Mouse (Mus musculus): ENCODE results near the gene Olfr131. TPM values are rescaled to one million over a fixed set of nuclear protein-coding genes. Genes with fewer than 3 reads are reported as not detected.
"Not testable (repeated sequence)": the region's sequence is repeated elsewhere in the genome, so short reads cannot be mapped to it uniquely, and the experiment has no call there.

Olfr131 gene
- not detected in 2 replicates for polyA plus RNA-seq (2012; rRNA removed)

GRCm38 (mm10) chr17:38088593-38088992 is at the start of gene Olfr131:
TSS of gene Olfr131 (minus strand) at chr17:38088693.
- Histone ChIP-seq H3K36me3 (ENCODE audit: control insufficient read depth, insufficient read depth, low read length) (no peaks in the 10 kb centered on the region), H3K27me3 (replicated peaks; ENCODE audit: control insufficient read depth, insufficient read depth, low read length) (no peaks in the 10 kb centered on the region), H3K27ac (ENCODE audit: insufficient read depth, low read depth, low read length) (no peak within 1 kb of the TSS), H3K4me1 (ENCODE audit: control insufficient read depth, insufficient read depth, low read length) (no peaks in the 10 kb centered on the region), H3K4me3 (ENCODE audit: insufficient read depth, low read depth, low read length) (no peak within 1 kb of the TSS)
- no peak for TF ChIP-seq CTCF (conservative IDR thresholded peaks at IDR 0.05; ENCODE audit: insufficient read depth, insufficient read length, low read depth, low read length)
- no peak for TF ChIP-seq POLR2A (IDR thresholded peaks at IDR 0.05; ENCODE audit: low read depth, low read length)
- no peak for DNase-seq

GRCm38 (mm10) chr17:38134426-38134825 is 45.9 kb upstream of the Olfr131 start, which contains the start of gene Olfr132:
TSS of gene Olfr132 (minus strand) at chr17:38134526.
- DNase-seq, result no peak
- no peaks in the 10 kb centered on the region for H3K27me3 ChIP-seq (replicated peaks; ENCODE audit: control insufficient read depth, insufficient read depth, low read length)
- H3K4me3 ChIP-seq (ENCODE audit: insufficient read depth, low read depth, low read length), result no peak within 1 kb of the TSS
- 66% methylated on average over 1 of the region's 1 CpGs for WGBS
- no peaks in the 10 kb centered on the region for H3K4me1 ChIP-seq (ENCODE audit: control insufficient read depth, insufficient read depth, low read length)
- H3K36me3 ChIP-seq (ENCODE audit: control insufficient read depth, insufficient read depth, low read length), result no peaks in the 10 kb centered on the region
- no peak for TF ChIP-seq CTCF (conservative IDR thresholded peaks at IDR 0.05; ENCODE audit: insufficient read depth, insufficient read length, low read depth, low read length)
- TF ChIP-seq POLR2A (IDR thresholded peaks at IDR 0.05; ENCODE audit: low read depth, low read length), result no peak
- no peak within 1 kb of the TSS for H3K27ac ChIP-seq (ENCODE audit: insufficient read depth, low read depth, low read length)

GRCm38 (mm10) chr17:38125371-38125770 is 36.9 kb upstream of the Olfr131 start:
- not testable (repeated sequence) for DNase-seq; H3K36me3 ChIP-seq (ENCODE audit: control insufficient read depth, insufficient read depth, low read length); H3K27ac ChIP-seq (ENCODE audit: insufficient read depth, low read depth, low read length); H3K27me3 ChIP-seq (replicated peaks; ENCODE audit: control insufficient read depth, insufficient read depth, low read length); H3K4me3 ChIP-seq (ENCODE audit: insufficient read depth, low read depth, low read length); H3K4me1 ChIP-seq (ENCODE audit: control insufficient read depth, insufficient read depth, low read length)
- 71% methylated on average over 3 of the region's 3 CpGs for WGBS

- H3K4me3 ChIP-seq (ENCODE audit: insufficient read depth, low read depth, low read length); H3K27ac ChIP-seq (ENCODE audit: insufficient read depth, low read depth, low read length); H3K36me3 ChIP-seq (ENCODE audit: control insufficient read depth, insufficient read depth, low read length); H3K4me1 ChIP-seq (ENCODE audit: control insufficient read depth, insufficient read depth, low read length); H3K27me3 ChIP-seq (replicated peaks; ENCODE audit: control insufficient read depth, insufficient read depth, low read length); DNase-seq: not testable (repeated sequence)
- WGBS, result 77% methylated on average over 1 of the region's 1 CpGs
Observed at GRCm38 (mm10) chr17:38124199-38124598, 35.7 kb upstream of the Olfr131 start.

- Histone ChIP-seq H3K4me1 (ENCODE audit: control insufficient read depth, insufficient read depth, low read length) (no peaks in the 10 kb centered on the region), H3K4me3 (ENCODE audit: insufficient read depth, low read depth, low read length) (no peak overlapping the region), H3K27ac (ENCODE audit: insufficient read depth, low read depth, low read length) (no peak overlapping the region), H3K36me3 (ENCODE audit: control insufficient read depth, insufficient read depth, low read length) (no peaks in the 10 kb centered on the region), H3K27me3 (replicated peaks; ENCODE audit: control insufficient read depth, insufficient read depth, low read length) (no peaks in the 10 kb centered on the region)
- 82% methylated on average over 4 of the region's 4 CpGs for WGBS
- DNase-seq, result no peak
- TF ChIP-seq CTCF (conservative IDR thresholded peaks at IDR 0.05; ENCODE audit: insufficient read depth, insufficient read length, low read depth, low read length) (no peak), POLR2A (IDR thresholded peaks at IDR 0.05; ENCODE audit: low read depth, low read length) (no peak)
Observed at GRCm38 (mm10) chr17:38082364-38082763, 6.1 kb downstream of the Olfr131 start.

GRCm38 (mm10) chr17:38063621-38064020 is 24.9 kb downstream of the Olfr131 start, which contains the start of gene Olfr130:
TSS of gene Olfr130 (plus strand) at chr17:38063921.
- 87% methylated on average over 1 of the region's 1 CpGs for WGBS
- no peaks in the 10 kb centered on the region for H3K4me1 ChIP-seq (ENCODE audit: control insufficient read depth, insufficient read depth, low read length)
- TF ChIP-seq POLR2A (IDR thresholded peaks at IDR 0.05; ENCODE audit: low read depth, low read length), result no peak
- TF ChIP-seq CTCF (conservative IDR thresholded peaks at IDR 0.05; ENCODE audit: insufficient read depth, insufficient read length, low read depth, low read length), result no peak
- no peaks in the 10 kb centered on the region for H3K36me3 ChIP-seq (ENCODE audit: control insufficient read depth, insufficient read depth, low read length)
- no peak within 1 kb of the TSS for H3K27ac ChIP-seq (ENCODE audit: insufficient read depth, low read depth, low read length)
- H3K27me3 ChIP-seq (replicated peaks; ENCODE audit: control insufficient read depth, insufficient read depth, low read length), result no peaks in the 10 kb centered on the region
- H3K4me3 ChIP-seq (ENCODE audit: insufficient read depth, low read depth, low read length), result no peak within 1 kb of the TSS
- no peak for DNase-seq

GRCm38 (mm10) chr17:38059979-38060378 is 28.5 kb downstream of the Olfr131 start, which contains the start of gene Olfr129:
TSS of gene Olfr129 (minus strand) at chr17:38060079.
- WGBS, result 52% methylated on average over 1 of the region's 1 CpGs
- no peak for TF ChIP-seq POLR2A (IDR thresholded peaks at IDR 0.05; ENCODE audit: low read depth, low read length)
- TF ChIP-seq CTCF (conservative IDR thresholded peaks at IDR 0.05; ENCODE audit: insufficient read depth, insufficient read length, low read depth, low read length), result no peak
- DNase-seq, result no peak
- Histone ChIP-seq H3K4me1 (ENCODE audit: control insufficient read depth, insufficient read depth, low read length) (no peaks in the 10 kb centered on the region), H3K36me3 (ENCODE audit: control insufficient read depth, insufficient read depth, low read length) (no peaks in the 10 kb centered on the region), H3K27ac (ENCODE audit: insufficient read depth, low read depth, low read length) (no peak within 1 kb of the TSS), H3K4me3 (ENCODE audit: insufficient read depth, low read depth, low read length) (no peak within 1 kb of the TSS), H3K27me3 (replicated peaks; ENCODE audit: control insufficient read depth, insufficient read depth, low read length) (no peaks in the 10 kb centered on the region)

Other genes with a start within 250 kb of the Olfr131 start
- gene Olfr126, start 241.2 kb downstream of the Olfr131 start, polyA plus RNA-seq (2012; rRNA removed), result not detected in 2 replicates
- gene Olfr127, start 188.3 kb downstream of the Olfr131 start, polyA plus RNA-seq (2012; rRNA removed), result not detected in 2 replicates
- not detected in 2 replicates for gene Olfr128, start 168.1 kb downstream of the Olfr131 start, polyA plus RNA-seq (2012; rRNA removed)
- not detected in 2 replicates for gene Olfr761, start 135.6 kb downstream of the Olfr131 start, polyA plus RNA-seq (2012; rRNA removed)
- gene Olfr129, start 28.6 kb downstream of the Olfr131 start, polyA plus RNA-seq (2012; rRNA removed), result not detected in 2 replicates
- gene Olfr130, start 24.8 kb downstream of the Olfr131 start, polyA plus RNA-seq (2012; rRNA removed), result not detected in 2 replicates
- gene Olfr132, start 45.8 kb upstream of the Olfr131 start, polyA plus RNA-seq (2012; rRNA removed), result not detected in 2 replicates
- gene Olfr133, start 56.6 kb upstream of the Olfr131 start, polyA plus RNA-seq (2012; rRNA removed), result not detected in 2 replicates
- not detected in 2 replicates for gene Olfr134, start 82.7 kb upstream of the Olfr131 start, polyA plus RNA-seq (2012; rRNA removed)
- gene Olfr135, start 115.6 kb upstream of the Olfr131 start, polyA plus RNA-seq (2012; rRNA removed), result not detected in 2 replicates
- gene Olfr138, start 172.3 kb upstream of the Olfr131 start, polyA plus RNA-seq (2012; rRNA removed), result not detected in 2 replicates
- gene Olfr137, start 218.9 kb upstream of the Olfr131 start, polyA plus RNA-seq (2012; rRNA removed), result not detected in 2 replicates
- not detected in 2 replicates for gene Olfr136, start 241.1 kb upstream of the Olfr131 start, polyA plus RNA-seq (2012; rRNA removed)